Mouse (Mus musculus): ENCODE data around the gene Sdk2. TPM values are rescaled to one million over a fixed set of nuclear protein-coding genes. Genes with fewer than 3 reads are reported as not detected.

Sdk2 gene
- total and polyA plus RNA-seq, 3 experiments: 0.13 TPM; not detected in 2

GRCm38 (mm10) chr11:114064871-114065388, 1.9 kb downstream of the Sdk2 start:
- no peaks in the 10 kb centered on the region for H3K36me3 ChIP-seq (ENCODE audit: control insufficient read depth in 1 of 2, insufficient read depth in 2 of 2, low read length in 2 of 2)
- TF ChIP-seq ETS1 (IDR thresholded peaks at IDR 0.05; ENCODE audit: low read depth, low read length) (no peak), ZKSCAN1 (IDR thresholded peaks at IDR 0.05; ENCODE audit: low read depth, low read length) (no peak), CHD1 (IDR thresholded peaks at IDR 0.05; ENCODE audit: low read depth, low read length) (no peak), SIN3A (IDR thresholded peaks at IDR 0.05; ENCODE audit: low read length) (no peak), CHD2 (IDR thresholded peaks at IDR 0.05; ENCODE audit: low read length) (no peak), SMC3 (IDR thresholded peaks at IDR 0.05; ENCODE audit: low read depth, low read length) (no peak), E2F4 (IDR thresholded peaks at IDR 0.05; ENCODE audit: borderline replicate concordance, low read depth, low read length) (no peak), ZC3H11A (IDR thresholded peaks at IDR 0.05; ENCODE audit: low read depth, low read length) (no peak)
- no peaks in the 10 kb centered on the region; the same call in 1 of the 2 replicates for H3K9me3 ChIP-seq (replicated peaks; ENCODE audit: insufficient read depth, low read length)
- H3K27me3 ChIP-seq (ENCODE audit: control insufficient read depth in 1 of 2, insufficient read depth in 2 of 2, low read length in 2 of 2): no peaks in the 10 kb centered on the region; a peak in 1 of 4 replicates
- no peak overlapping the region for H3K4me3 ChIP-seq (ENCODE audit: control insufficient read depth in 1 of 2, insufficient read depth in 1 of 2, low read depth in 2 of 2, low read length in 2 of 2)
- H3K27ac ChIP-seq (ENCODE audit: control insufficient read depth, low read depth, low read length): no peak overlapping the region
- DNase-seq (ENCODE audit: low read depth, low spot score): no peak
- no peaks in the 10 kb centered on the region for H3K4me1 ChIP-seq (ENCODE audit: control insufficient read depth in 1 of 2, insufficient read depth in 2 of 2, low read length in 2 of 2)
- H3K9ac ChIP-seq (ENCODE audit: control insufficient read depth, low read depth, low read length, poor library complexity, severe bottlenecking): no peak overlapping the region
- no peaks in the 10 kb centered on the region for H3K79me2 ChIP-seq (ENCODE audit: control insufficient read depth, insufficient read depth, low read length, poor library complexity)

GRCm38 (mm10) chr11:114061946-114062345, 4.9 kb downstream of the Sdk2 start:
- Histone ChIP-seq H3K4me1 (ENCODE audit: control insufficient read depth in 1 of 2, insufficient read depth in 2 of 2, low read length in 2 of 2) (no peaks in the 10 kb centered on the region), H3K9me3 (replicated peaks; ENCODE audit: insufficient read depth, low read length) (no peaks in the 10 kb centered on the region; the same call in 1 of the 2 replicates), H3K36me3 (ENCODE audit: control insufficient read depth in 1 of 2, insufficient read depth in 2 of 2, low read length in 2 of 2) (no peaks in the 10 kb centered on the region), H3K27me3 (ENCODE audit: control insufficient read depth in 1 of 2, insufficient read depth in 2 of 2, low read length in 2 of 2) (no peaks in the 10 kb centered on the region; a peak in 1 of 4 replicates), H3K27ac (ENCODE audit: control insufficient read depth, low read depth, low read length) (no peak overlapping the region), H3K79me2 (ENCODE audit: control insufficient read depth, insufficient read depth, low read length, poor library complexity) (no peaks in the 10 kb centered on the region), H3K9ac (ENCODE audit: control insufficient read depth, low read depth, low read length, poor library complexity, severe bottlenecking) (no peak overlapping the region), H3K4me3 (ENCODE audit: control insufficient read depth in 1 of 2, insufficient read depth in 1 of 2, low read depth in 2 of 2, low read length in 2 of 2) (no peak overlapping the region)
- DNase-seq (ENCODE audit: low read depth, low spot score): no peak
- TF ChIP-seq POLR2A (IDR thresholded peaks at IDR 0.05; ENCODE audit: control insufficient read depth in 1 of 2, insufficient read depth in 1 of 2, low read depth in 1 of 2, low read length in 2 of 2, poor library complexity in 1 of 2) (no peak), ZC3H11A (IDR thresholded peaks at IDR 0.05; ENCODE audit: low read depth, low read length) (no peak), TAL1 (IDR thresholded peaks at IDR 0.05; ENCODE audit: low read length) (no peak), KAT2A (conservative IDR thresholded peaks at IDR 0.05; ENCODE audit: low read depth, low read length) (no peak), UBTF (IDR thresholded peaks at IDR 0.05; ENCODE audit: borderline replicate concordance, insufficient read depth, low read depth, low read length) (no peak), MEF2A (IDR thresholded peaks at IDR 0.05; ENCODE audit: extremely low read depth, insufficient replicate concordance, low read depth, low read length, poor library complexity, severe bottlenecking) (no peak), USF2 (IDR thresholded peaks at IDR 0.05; ENCODE audit: borderline replicate concordance in 1 of 2, insufficient read depth in 1 of 2, low read depth in 1 of 2, low read length in 2 of 2) (no peak), GABPA (IDR thresholded peaks at IDR 0.05; ENCODE audit: low read depth, low read length) (no peak), MYB (IDR thresholded peaks at IDR 0.05; ENCODE audit: low read depth, low read length) (no peak), SIN3A (IDR thresholded peaks at IDR 0.05; ENCODE audit: low read length) (no peak), EP300 (IDR thresholded peaks at IDR 0.05; ENCODE audit: low read depth in 1 of 2, low read length in 2 of 2) (no peak), ZKSCAN1 (IDR thresholded peaks at IDR 0.05; ENCODE audit: low read depth, low read length) (no peak), E2F4 (IDR thresholded peaks at IDR 0.05; ENCODE audit: borderline replicate concordance, low read depth, low read length) (no peak)
